Mouse (Mus musculus): Measurements from ENCODE around the gene Hcrtr1.

DNA sequence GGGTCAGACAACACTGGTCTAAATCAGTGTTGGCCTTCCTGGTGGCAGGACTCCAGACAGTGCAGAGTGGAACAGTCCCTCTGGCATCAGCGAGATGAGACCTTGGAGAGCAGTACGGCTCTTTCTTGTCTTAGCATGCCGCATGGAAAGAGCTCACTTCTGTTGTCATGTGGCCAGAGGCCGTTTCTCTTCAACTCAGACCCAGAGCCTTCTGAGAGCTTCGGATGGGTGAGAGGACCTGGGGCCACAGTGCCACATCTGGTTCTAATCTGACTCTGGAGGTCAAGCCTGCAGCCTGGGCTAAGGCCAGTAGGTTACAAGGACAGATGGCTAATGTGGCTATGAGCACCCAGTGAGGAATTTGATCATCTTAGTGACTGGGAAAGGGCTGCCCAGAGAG is 13.2 kb downstream of the Hcrtr1 start:
- no peak for TF ChIP-seq ZC3H11A (IDR thresholded peaks at IDR 0.05; ENCODE audit: borderline replicate concordance, low read depth, low read length)
- no peak for TF ChIP-seq CHD2 (IDR thresholded peaks at IDR 0.05; ENCODE audit: low read depth, low read length)
- no peak for TF ChIP-seq HCFC1 (IDR thresholded peaks at IDR 0.05; ENCODE audit: borderline replicate concordance, insufficient read depth, low read length)
- TF ChIP-seq MAFK (IDR thresholded peaks at IDR 0.05; ENCODE audit: insufficient read depth, low read depth, low read length) = no peak
- TF ChIP-seq ZNF384 (IDR thresholded peaks at IDR 0.05; ENCODE audit: low read depth, low read length) = no peak
